Mouse (Mus musculus) testis, adult 2 months (tissue): ENCODE results near the gene Pigu.

ENCODE experiments used
- CTCF ChIP-seq: fragments of 200-500 bp; IDR thresholded peaks from 2 replicates; pipeline ENCODE4 v1.5.1; 2012; ENCODE audit warnings: low read depth, mild to moderate bottlenecking, inconsistent platforms, low read length, moderate library complexity; ENCODE audit not compliant: control insufficient read depth, insufficient read depth, insufficient replicate concordance
- POLR2A ChIP-seq: fragments of 200-500 bp; IDR thresholded peaks from 2 replicates; pipeline ENCODE4 v1.6.1; 2012; ENCODE audit warnings: low read depth, mild to moderate bottlenecking, inconsistent platforms, low read length, moderate library complexity; ENCODE audit not compliant: control insufficient read depth

DNA sequence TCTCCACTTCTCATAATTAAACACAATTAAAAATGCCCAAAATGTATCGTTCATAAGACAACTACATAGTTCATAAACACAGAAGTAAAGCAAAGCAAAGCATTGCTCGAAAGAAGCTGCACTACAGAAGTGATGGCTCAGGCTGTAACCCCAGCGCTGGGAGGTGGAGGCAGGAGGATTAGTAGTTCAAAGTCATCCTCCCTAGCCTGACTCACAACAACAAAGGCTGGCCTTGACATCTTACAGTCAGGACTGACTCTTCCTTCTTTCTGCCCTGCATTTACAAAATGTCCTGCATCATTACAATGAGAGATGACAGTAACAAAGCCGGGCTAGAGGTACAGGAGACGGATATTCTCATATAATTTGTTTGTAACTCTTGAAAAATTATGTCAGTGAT lies 29.3 kb downstream of the Pigu start:
- no peak for TF ChIP-seq CTCF
- no peak for TF ChIP-seq POLR2A
